Mouse (Mus musculus): ENCODE data around the gene Socs3.
A peak's percentile ranks its signal among the peaks of the same experiment; 100 is the strongest.

DNA sequence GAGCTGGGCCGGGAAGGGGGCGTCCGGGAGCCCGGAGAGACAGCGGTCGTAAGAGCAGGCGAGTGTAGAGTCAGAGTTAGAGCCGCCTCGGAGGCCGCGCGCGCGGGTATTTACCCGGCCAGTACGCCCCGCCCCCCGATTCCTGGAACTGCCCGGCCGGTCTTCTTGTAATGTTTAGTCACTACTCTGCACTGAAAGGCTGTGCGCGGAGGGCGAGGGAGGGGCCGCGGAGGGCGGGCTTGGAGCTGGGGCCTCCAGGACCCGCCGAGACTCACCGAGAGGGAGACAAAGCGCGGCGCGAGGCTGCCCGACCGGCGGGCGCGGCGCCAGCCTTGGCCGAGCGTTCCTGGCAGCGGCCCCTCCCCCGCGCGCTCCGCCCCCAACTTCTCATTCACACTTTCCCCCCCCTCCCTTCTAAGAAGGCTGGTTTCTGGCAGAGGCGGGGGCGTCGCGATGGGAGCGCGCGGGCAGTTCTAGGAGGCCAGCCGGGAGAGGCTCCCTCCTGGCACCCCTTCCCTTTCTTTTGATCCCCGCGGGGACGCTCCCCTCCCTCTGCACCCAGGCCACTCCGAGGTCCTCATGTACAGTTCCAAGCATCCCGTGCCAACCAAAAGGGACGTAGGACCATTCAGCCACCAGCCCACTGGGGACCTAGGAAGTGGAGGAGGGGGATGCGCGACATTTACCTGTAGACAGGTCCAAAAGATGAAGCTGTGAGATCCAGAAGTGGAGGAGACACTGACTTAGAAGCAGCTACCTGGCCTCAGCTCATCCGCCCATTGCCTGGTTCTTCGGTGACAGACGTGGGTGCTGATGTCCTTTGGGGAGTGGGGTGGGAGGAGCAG lies 525 bp downstream of the Socs3 start:
- TF ChIP-seq POLR2A (IDR thresholded peaks at IDR 0.05; ENCODE audit: low read depth, low read length) (peak; percentile 63), CTCF (conservative IDR thresholded peaks at IDR 0.05; ENCODE audit: insufficient read depth, insufficient read length, low read depth, low read length) (no peak)

Measured in kidney, adult 2 months (tissue).